Mouse (Mus musculus): ENCODE measurements around the gene Lca5l.
A peak's percentile ranks its signal among the peaks of the same experiment; 100 is the strongest.

Lca5l gene

DNA sequence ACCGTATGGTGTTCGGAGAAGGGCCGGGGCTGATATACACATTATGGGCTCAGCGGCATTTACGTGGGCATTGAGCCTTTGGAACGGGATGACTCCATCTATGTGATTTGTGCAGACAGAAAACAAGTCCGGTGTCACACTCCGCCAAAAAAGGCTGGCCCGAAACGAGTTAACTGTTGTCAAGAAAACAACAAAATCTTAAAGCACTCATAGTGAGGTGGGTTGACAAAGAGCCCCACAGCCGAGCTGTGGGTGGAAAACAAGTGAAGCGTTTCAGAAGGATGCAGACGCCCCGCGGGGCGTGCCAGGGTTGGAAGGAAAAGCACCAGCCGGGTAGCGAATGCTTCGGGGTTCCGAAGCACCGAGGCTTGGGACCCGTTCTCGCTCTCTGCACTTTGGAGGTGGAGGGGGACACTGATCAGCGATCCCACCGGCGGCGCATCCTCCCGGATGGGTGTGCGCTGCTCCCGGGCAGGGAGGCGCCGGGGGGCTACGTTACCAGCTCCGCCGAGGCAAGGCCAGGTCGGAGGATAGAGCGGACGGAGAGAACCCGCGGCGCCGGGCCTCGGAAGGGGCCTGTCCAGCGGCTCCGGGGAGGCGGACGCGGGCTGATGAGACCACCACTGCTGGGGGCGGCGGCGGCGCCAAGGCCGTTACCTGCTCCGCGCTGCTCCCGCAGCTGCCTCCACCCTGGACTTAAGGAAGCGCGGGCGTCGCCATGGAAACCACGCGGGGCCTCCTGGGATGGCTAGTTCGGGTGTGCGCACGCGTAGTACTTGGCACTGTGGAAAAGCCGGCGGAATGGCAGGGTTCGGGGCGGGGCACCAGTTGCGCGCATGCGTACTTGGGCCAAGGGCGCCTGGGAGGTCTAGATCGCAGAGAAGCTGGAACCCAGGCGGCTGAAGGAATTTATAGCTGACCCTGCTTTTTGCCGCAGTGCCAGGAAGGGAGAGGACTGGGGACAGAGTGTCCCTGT is at the start of gene Lca5l:
TSS of gene Lca5l (minus strand) at position 741 of the 976 bp plus-strand sequence.
- peak; percentile 99 for DNase-seq (ENCODE audit: low spot score)

DNA sequence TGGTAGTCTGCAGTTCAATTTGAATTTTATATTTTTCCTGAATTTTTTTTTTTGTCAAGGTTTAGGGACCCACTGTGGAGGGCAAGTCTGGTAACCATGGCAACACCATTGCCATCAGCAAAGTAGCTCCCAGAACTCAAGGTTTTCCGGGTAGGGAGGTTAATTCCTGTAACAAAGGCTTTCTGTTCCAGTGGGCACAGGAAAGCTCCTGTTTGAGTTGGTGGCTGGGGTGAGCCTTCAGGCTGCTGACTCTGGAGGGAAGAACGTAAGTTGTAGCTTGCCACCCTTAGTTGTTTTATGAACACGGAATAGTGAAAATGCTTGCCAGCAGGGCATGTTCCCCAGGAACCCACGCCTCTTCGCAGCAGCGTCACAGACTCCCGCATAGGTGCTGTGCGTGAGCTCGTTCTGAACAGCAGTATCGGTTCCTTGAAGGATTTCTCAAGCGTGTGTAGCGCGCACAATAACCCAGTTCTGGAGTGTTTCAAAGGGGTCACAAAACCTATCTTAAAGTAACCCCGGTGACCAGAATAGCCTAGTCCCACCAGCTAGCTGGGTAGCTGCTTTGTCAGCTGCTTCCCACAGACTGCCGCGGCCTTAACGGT is 43.4 kb upstream of the Lca5l start, which contains the start of gene B3galt5:
TSS of gene B3galt5 (plus strand) at position 436 of the 605 bp plus-strand sequence.
- DNase-seq (ENCODE audit: low spot score), result no peak

DNA sequence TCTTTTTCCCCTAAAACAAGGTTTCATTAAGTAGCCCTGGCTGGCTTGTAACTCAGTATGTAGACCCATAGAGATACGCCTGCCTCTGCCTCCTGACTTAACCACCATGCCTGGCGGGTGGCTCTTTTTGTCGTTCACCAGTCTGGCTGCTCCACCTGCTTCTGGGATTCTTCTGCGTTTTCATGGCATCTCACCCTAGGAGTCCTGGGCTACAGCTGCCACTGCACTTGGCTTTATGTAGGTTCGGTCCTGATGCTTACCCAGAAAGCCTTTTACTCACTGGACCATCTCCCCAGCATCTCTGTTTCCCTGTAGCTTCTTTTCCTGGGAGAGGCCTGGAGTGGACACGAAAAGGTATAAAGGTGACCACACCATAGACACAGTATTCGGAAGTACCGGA is 41.9 kb upstream of the Lca5l start:
- no peak for DNase-seq (ENCODE audit: low spot score)

DNA sequence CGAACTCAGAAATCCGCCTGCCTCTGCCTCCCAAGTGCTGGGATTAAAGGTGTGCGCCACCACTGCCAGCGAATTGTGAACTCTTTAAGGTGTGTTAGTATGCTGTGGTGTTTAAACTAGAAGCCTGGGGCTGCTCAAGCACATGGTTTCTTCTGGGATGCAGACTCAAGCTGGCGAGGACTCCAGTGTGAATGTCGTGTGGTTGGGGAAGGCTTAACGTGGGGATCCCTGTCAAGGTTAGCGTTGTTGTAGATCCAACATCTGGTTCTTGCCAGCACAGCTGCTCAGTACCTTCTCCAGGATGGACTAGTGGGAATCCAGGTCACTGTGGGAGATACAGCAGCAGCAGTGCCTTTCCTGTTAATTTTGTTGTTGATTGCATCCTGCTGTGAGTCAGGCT is 39.9 kb upstream of the Lca5l start:
- no peak for DNase-seq (ENCODE audit: low spot score)

DNA sequence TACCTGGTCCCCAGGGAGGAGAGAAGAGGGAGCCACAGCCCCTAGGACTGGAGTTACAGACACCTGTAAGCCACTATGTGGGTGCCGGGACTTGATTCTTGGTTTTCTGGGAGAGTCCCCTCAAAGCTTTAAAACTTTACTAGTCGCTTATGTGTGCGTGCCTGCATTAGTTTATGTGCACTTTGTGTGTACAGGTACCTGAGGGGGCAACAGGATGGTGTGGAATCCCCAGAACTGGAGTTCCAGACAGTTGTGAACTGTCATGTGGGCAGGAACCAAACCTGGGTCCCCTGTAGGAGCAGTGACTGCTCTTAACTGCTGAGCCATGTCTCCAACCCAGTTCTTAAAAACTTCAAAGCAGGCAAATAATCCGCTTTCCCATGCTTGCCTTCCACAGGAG is 39.2 kb upstream of the Lca5l start:
- no peak for DNase-seq (ENCODE audit: low spot score)

DNA sequence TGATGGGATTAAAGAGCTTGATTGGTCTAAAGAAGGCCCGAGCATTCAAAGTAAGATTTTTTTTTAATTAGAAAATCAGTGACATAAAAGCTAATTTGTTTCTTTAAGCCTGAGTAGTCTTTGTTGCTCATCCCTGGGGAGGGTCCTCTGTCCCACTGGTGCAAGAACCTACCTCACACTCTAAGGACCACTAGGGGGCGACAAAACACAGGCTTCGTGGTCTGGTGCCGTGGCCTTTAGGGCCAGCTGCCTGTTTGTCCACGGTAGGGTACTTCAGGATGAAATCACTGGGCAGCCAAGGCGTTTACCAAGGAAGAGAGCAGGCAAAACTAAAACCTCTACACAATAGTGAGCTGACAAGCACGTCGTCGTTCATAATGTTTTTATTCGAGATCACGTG is 38.3 kb upstream of the Lca5l start:
- DNase-seq (ENCODE audit: low spot score), result peak; percentile 75

DNA sequence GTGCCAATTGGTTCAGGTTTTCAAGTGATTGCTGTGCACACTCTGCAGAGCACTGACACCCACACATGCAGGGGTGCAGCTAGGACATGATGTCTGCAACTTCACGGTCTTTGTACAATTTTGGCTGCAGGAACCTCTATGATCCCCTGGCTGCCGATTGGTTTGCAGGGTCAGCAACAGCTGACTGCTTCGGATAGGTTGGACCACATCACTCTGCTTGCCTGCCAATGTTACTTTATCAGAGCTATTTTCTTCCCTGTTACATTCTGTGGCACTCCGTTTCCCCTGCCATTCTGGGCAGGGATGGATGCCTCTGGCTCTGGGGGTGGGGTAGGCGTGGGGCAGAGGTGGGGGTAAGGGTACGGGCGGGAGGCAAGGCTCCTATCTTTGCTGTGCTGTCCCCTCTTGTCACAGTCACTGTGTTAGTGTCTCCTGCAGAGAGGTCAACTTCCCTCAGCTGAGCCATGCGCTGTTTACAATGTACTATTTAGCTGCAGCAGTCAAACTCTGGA is 37.0 kb upstream of the Lca5l start:
- DNase-seq (ENCODE audit: low spot score), result no peak

DNA sequence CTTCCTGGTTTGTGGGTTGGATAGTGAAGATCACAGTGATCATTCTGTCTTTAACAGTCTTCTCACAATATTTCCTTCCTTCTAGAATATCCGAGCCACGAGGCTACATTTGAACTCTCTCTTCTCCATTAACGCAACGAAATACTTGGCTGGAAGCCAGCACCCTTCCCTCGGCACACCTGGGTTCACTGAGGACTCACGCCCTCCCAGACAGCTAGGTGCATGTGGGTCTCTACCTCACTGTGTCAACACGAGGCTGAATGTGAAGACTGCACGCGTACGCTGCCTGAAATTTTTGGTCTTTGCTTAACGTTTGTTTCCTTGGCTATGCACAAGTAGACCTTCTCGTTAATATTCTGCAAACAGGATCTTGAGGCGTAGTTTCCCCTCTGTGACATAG is 36.4 kb upstream of the Lca5l start:
- no peak for DNase-seq (ENCODE audit: low spot score)

DNA sequence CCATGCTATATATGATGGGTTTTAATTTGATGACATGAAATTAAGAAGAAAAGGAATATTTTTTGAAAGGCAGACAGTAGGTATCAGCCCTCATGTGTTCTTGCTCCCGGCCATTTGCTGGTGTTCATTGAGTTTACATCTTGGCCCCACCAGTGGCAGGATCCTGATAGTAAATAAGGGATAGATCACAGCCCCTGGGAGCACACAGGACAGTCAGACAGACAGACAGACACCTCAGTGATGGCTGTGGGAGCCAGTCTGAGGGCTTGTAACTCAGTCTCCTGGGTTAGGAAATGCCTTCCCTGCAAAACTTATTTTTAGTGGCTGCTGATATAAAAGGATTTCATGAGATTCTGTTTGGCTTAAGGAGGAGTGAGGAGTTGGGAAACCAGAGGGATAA is 30.4 kb upstream of the Lca5l start:
- DNase-seq (ENCODE audit: low spot score), result no peak

DNA sequence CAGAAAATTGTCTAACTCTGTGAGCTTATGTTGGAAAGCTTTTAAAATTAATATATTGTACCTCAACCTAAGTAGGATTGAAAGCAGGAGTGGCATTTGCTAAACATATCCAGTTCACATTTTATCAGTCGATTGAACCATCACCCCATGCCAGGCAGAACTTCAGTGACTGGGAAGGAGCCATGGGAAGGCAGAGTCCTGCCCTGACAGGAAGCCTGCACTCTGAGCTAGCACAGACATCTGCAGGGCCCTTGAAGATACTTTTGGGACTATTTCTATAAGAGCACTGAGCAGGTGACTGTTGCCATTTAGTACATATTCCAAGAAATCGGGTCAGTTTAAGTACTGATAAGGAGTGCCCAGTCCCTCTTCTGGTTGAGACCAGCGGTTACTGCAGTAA is 29.9 kb upstream of the Lca5l start:
- no peak for DNase-seq (ENCODE audit: low spot score)

DNA sequence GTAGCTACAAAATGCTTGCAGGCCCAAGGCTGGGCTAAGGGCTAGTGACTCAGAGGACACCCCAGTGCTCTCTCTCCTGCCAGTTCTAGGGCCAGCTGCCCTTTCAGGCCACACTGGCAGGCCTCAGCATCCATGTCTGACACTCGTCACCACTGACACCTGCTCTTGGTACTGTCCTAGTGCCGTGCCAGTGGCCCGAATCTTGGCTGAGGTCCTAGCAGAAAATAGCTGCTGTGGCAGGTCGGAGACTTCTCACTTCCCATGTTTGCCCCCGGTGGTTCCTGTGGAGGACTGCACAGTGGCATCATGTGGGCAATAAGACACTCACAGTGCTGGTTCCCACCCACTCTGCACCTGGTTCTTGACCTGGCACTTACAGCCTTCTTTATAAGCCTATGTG is 29.4 kb upstream of the Lca5l start:
- no peak for DNase-seq (ENCODE audit: low spot score)

DNA sequence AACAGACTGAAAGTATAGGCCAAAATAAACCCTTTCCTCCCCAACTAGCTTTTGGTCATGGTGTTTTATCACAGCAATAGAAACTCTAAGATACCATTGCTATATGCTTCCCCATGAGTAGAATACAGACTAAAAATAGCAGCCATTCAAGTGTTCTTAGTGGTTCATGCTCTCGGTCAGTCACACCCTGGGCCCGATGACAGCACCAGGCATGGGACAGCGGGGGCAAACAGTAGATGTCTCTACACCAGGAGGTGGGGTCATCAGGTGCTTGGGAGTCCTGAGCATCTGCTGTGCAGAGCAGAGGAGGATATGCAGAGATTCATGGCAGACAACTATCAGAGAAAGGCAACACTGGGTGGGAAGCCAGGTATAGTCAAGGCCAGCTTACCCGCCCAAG is 21.0 kb upstream of the Lca5l start:
- no peak for DNase-seq (ENCODE audit: low spot score)

DNA sequence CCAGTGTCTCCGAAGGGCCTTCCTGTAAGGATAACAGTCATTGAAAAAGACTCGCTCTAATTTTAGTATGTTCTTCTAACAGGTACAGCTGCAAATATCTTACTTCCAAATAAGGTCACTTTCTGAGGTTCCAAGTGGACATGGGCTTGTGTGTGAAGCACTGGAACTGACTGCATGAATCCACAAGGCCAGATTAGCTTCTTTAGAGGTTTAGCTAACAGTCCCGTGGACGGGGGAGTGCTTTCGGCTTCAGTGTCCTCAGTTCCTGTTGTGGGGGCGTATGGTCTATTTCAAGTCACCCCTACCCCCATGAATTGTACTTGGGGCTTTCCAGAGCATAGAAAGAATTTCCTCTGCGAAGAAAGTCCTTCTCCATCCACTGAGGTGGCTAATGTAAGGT is 18.8 kb upstream of the Lca5l start:
- no peak for DNase-seq (ENCODE audit: low spot score)

DNA sequence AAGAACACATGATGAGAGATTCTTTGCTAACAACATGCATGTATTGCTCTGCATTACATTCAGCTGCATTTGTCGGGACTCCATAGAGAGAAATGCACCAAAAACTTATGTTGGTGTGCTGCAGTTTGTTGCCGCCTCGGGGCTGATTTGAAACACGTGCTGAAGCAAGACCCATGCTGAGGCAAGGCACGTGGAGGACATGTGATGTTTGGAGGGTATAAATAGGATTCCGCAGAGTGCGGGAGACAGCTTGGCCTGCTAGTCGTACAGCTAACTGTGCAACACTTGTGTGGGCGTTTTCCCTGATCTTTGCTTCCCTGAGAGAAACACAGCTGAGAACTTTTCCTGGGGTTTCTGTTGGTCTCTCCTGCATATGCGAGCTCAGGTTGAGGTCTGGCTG is 17.7 kb upstream of the Lca5l start:
- DNase-seq (ENCODE audit: low spot score), result no peak

DNA sequence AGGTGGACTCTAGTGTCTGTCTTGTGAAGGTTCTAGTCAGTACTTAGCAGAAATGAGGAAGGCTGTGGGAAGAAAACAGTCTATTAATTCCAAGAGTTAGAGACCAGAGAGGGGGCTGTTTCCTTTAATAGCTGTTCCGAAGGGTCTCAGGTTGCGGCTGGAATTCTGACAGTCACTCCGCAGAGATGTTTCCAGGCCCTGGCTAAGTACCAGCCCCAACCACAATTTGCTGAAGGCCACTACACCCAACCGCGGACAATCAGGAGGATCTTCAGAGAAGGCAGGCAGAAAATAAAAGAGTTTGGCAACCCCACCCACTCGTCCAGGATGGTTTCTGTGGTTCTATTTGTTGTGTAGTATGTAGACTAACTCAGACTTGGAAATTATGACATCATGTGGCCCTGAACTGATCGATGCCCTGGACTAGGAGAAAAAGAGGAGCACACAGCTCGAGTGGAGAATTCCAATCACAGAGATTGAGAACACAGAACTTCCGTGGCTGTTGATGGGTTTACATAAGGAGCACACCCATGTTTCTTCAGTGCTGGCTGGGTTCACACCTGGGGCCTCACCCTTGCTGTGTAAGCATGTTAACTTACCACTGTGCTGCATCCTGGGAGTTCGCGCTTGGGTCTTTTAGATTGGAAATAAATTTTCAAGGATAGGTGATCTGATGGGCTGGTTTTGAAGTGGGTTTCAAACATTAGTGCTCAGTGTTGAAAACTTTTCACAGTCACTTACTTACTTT is 9.6 kb upstream of the Lca5l start:
- DNase-seq (ENCODE audit: low spot score), result no peak

DNA sequence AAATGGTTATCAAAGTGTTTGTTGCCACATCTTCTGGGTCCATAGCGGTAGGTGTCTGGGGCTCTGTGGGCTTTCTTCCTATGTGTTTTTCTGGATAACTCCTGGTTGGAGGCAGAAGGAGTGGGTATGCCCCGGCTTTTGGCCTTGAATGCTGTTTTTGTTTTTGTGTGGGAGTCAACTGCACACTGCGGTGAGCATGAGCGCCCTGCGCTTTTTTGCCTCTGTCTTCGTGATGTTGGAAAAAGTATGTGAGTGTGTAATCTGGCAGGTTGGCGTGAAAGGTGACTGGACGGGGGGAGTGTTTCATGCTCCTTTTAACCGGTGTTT is 8.6 kb upstream of the Lca5l start:
- DNase-seq (ENCODE audit: low spot score), result no peak

DNA sequence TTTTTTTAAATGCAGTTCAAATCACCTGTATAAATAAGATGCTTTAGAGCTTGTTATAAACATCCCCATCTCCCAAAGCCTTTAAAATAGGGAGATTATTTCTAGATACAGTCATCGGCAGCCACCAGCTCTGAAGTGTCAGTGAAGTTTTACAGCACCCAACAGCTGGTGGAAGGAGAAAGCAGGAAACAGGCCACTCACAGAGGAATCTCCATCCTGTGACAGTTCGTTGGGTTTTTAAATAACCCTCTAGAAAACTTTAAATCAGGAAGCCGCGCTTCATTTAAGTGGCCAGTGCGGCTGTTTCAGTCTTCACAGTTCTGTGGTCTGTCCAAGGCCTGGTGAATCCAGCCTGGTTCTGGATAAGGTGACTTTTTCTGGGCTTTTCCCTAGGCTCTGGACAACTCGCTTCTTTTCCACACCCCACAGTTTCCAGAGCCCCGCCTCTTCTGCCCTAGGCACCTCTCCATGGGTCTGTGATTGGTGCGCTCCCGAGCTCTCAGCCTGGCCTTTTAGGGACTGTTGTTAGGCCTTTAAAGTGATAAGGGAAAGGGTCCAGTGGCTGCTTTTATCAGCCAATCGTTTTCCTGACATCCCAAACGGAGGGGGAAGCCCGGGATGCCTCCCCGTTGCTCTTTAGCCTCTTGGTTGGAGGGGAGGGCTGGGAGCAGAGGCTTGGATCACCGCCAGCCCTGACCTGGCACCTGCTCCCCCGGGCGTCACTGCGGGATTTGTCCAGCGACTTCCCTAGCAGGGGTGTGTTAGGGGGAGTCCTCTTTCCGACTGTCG is 8.0 kb upstream of the Lca5l start, which contains the start of gene Sh3bgr:
TSS of gene Sh3bgr (plus strand) at position 538 of the 789 bp plus-strand sequence.
- peak; percentile 65 for DNase-seq (ENCODE audit: low spot score)

DNA sequence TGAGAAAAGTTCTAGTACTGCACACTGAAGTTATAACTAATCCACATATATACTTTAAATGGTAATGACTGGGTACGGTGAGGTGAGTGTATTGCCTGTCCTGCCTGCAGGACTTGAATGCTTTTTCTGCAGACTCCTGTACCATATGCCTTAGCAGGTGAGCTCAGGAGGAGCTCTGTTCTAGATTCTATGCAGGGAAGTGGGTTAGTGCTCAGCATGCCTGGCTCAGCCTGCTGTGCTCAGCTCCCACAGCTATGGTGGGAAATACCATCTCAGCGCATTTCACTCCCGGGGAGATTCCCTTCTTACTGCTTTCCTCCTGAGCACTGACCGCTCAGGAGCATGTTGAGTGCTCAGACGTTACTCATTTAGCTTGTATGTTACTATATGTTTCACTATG is 4.5 kb downstream of the Lca5l start:
- no peak for DNase-seq (ENCODE audit: low spot score)

DNA sequence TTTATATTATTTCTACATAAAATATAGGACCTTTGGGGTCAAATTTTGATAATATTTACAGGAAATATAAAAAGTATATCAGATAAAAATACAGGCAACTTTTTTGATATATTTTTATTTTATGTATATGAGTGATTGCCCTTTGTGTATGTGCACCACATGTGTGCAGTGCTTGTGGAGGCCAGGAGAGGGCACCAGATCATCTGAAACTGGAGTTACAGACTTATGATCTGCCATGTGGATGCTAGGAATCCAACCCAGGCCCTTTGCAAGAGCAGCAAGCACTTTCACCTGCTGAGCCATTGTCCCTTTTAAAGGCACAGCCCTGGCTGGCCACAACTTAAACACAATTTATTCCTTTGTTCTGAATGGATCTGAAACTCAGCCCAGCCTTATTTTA is 12.9 kb downstream of the Lca5l start:
- DNase-seq (ENCODE audit: low spot score), result no peak

DNA sequence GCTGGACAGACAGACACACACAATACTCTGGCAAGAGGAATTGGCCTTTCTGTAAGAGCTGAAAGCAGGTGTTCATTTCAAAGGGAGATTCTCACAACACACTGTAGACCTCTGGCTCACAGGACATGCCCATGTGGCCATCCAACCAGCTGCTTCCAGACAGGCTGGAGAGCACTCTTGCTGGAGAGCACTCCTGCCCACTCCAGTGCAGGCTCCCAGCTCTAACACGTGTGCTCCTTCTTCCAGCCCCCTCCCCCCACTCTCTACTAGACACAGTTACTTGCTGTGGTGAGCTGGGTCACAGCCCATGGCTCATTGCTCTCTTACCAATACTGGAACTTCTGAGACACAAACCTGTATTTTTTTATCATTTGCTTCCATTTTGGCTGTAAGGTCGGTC is 16.7 kb downstream of the Lca5l start:
- DNase-seq (ENCODE audit: low spot score), result peak; percentile 86

DNA sequence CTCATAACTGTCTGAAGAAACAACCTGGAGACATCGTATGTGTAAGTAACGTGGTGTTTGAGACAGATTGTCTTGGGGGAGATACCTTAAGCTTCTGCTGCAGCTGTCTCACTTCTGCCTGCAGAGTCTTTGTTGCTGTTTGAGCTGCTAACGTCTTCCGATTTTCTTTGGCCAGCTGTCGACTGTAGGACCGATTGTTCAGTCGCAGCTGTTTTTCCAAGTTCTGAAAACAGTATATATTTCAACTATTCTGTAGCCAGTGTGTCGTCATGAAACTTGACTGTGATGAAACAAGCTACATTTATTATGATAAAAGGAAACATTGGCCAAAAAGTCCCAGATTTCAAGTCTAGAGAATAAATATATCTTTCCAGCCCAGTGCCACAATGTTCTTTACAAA is 18.4 kb downstream of the Lca5l start:
- no peak for DNase-seq (ENCODE audit: low spot score)

DNA sequence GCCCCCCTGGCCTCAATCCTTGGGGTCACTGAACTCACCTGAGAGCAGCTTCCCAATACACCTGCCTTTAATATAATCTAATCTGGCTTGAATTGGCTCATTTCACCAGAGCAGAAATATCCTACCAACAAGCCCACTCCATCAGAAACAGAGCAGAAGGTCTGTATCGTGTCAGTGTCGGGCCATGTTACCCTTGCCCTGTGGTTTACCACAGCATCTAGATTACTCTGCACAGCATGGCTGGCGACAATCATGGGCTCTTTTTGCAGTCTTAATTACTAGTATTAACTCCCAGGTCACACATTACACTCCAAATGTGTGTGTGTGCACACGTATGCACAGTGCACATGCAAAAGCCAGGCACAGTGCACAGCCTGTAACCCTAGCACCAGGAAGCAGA is 23.2 kb downstream of the Lca5l start:
- DNase-seq (ENCODE audit: low spot score), result no peak
